Comparison of ENCODE assay signal across 19 mouse cellular contexts in the genomic region with DNA sequence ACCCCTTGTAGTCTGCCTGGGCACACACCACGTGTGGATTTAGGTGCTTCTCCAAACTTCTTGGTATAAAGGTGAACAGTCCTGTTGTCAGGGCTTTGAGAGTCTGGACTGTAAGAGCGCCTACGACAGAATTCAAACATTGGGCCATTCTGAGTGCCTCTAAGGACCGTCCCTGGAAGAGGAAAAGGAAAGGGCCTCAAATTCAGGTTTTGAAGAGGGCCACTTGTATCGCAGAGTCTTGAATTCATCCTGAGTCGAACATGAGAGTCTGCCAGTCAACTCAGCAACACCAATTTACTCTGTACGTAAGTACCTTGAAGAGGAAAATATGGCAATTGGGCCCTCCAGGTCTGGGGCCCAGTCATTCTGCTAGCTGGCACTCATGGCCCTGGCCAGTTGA. TPM values are rescaled to one million over a fixed set of nuclear protein-coding genes. Genes with fewer than 3 reads are reported as not detected.
DNase-seq lines count a peak whose midpoint lies in the region; ATAC-seq and TF ChIP-seq lines count a peak whose summit lies in the region.
"Had no signal": no experiment of that assay in that cellular context is flagged by ENCODE, and none has a peak within 500 bp of the region (broad histone marks: within the 10 kb centered on the region; RNA-seq: fewer than 3 reads in every experiment).

No protein-coding gene starts in this region.

- H3K9ac ChIP-seq in lung, embryonic 15.5 days = no peak overlapping the region
- H3K9ac ChIP-seq: embryonic facial prominence, embryonic 13.5 days; forebrain, embryonic 15.5 days; heart, embryonic 15.5 days; hindbrain, embryonic 14.5 days had no signal

- no peak for TF ChIP-seq POLR2A in lung, adult 2 months (IDR thresholded peaks at IDR 0.05; ENCODE audit: borderline replicate concordance, extremely low read depth, low read depth, low read length)

- no peaks in the 10 kb centered on the region for H3K36me3 ChIP-seq in lung, embryonic 15.5 days
- H3K36me3 ChIP-seq: embryonic facial prominence, embryonic 13.5 days; forebrain, embryonic 15.5 days; heart, embryonic 15.5 days; hindbrain, embryonic 10.5 days had no signal

- no peak overlapping the region for H3K4me2 ChIP-seq in lung, embryonic 15.5 days
- H3K4me2 ChIP-seq: embryonic facial prominence, embryonic 13.5 days; forebrain, embryonic 15.5 days; heart, embryonic 11.5 days; heart, embryonic 15.5 days; hindbrain, embryonic 14.5 days had no signal

- H3K4me3 ChIP-seq in lung, adult 2 months (replicated peaks; ENCODE audit: extremely low read depth, low read depth, low read length) = no peak overlapping the region
- H3K4me3 ChIP-seq in lung, embryonic 15.5 days = no peak overlapping the region
- H3K4me3 ChIP-seq: embryonic facial prominence, embryonic 13.5 days; forebrain, embryonic 15.5 days; heart, adult 2 months; heart, embryonic 15.5 days; hindbrain, embryonic 10.5 days had no signal

- no peak for TF ChIP-seq CTCF in lung, adult 2 months (IDR thresholded peaks at IDR 0.05; ENCODE audit: insufficient read depth, low read length)

- H3K9me3 ChIP-seq in lung, embryonic 15.5 days = no peaks in the 10 kb centered on the region
- H3K9me3 ChIP-seq: embryonic facial prominence, embryonic 13.5 days; forebrain, embryonic 15.5 days; heart, embryonic 15.5 days; hindbrain, embryonic 10.5 days had no signal

- peak; percentile 27 for DNase-seq in lung, adult 2 months
- DNase-seq in lung, postnatal 14 days = peak; percentile 23
- no peak for DNase-seq in thymus, postnatal 10 days (ENCODE audit: low spot score in 2 of 2)
- DNase-seq in embryo, embryonic 9.5 days (ENCODE audit: extremely low spot score) = no peak
- DNase-seq in cerebellum, adult 9-11 months = no peak
- DNase-seq: adrenal gland, adult 2 months; adrenal gland, postnatal 25 days; cerebellum, adult 18-20 months; cerebellum, postnatal 10 days; gastrocnemius, postnatal 14 days; heart, adult 2 months; heart, postnatal 14 days had no signal

- ATAC-seq in lung, embryonic 15.5 days (ENCODE audit: borderline replicate concordance, extremely low read depth, low FRiP score, low TSS enrichment) = peak; percentile 78
- ATAC-seq: forebrain, embryonic 15.5 days had no signal

- WGBS in lung, adult 2 months = 63% methylated on average over 7 of the region's 7 CpGs
- WGBS in lung, embryonic 15.5 days = 51% methylated on average over 7 of the region's 7 CpGs

- H3K27me3 ChIP-seq in lung, embryonic 15.5 days = no peaks in the 10 kb centered on the region
- H3K27me3 ChIP-seq: embryonic facial prominence, embryonic 13.5 days; forebrain, embryonic 15.5 days had no signal

- H3K4me1 ChIP-seq in lung, adult 2 months (ENCODE audit: control insufficient read depth, insufficient read depth, low read length) = no peaks in the 10 kb centered on the region
- peaks cover 4% of the 10 kb centered on the region; the same call in 1 of the 2 replicates for H3K4me1 ChIP-seq in lung, embryonic 15.5 days
- H3K4me1 ChIP-seq: embryonic facial prominence, embryonic 13.5 days; forebrain, embryonic 15.5 days; heart, embryonic 15.5 days; hindbrain, embryonic 10.5 days had no signal

- peak overlapping the region; percentile 59; the same call in 1 of the 2 replicates for H3K27ac ChIP-seq in lung, embryonic 15.5 days
- H3K27ac ChIP-seq: embryonic facial prominence, embryonic 13.5 days; forebrain, embryonic 15.5 days; heart, adult 2 months; heart, embryonic 15.5 days; hindbrain, embryonic 10.5 days; hindbrain, embryonic 14.5 days had no signal

RNA-seq across cellular contexts. Expression of a gene that starts 6.7 kb away (rescaled TPM):
- 19.4 and 27.5 TPM in 2 replicates for polyA plus RNA-seq in lung, adult 2 months (2012; rRNA removed)
- 16.2 and 17.7 TPM in 2 replicates for polyA plus RNA-seq in lung, embryonic 15.5 days (2015; fragmentation: Nextera tagmentation; extraction: Ambion mirVana)

RNA-seq across cellular contexts. Expression of a gene that starts 27.5 kb away (rescaled TPM):
- 10.6 and 12.7 TPM in 2 replicates for polyA plus RNA-seq in lung, adult 2 months (2012; rRNA removed)
- polyA plus RNA-seq in lung, embryonic 15.5 days (2015; fragmentation: Nextera tagmentation; extraction: Ambion mirVana) = 1.7 and 2.9 TPM in 2 replicates

Comparison
In these comparisons a context has a peak if more than half of its experiments do, and no peak if none do; other contexts are left out.
1. DNase-seq: peak in lung, adult 2 months (single experiment) and lung, postnatal 14 days (single experiment); none in thymus, postnatal 10 days (0 of 2), embryo, embryonic 9.5 days (single experiment) and cerebellum, adult 9-11 months (single experiment).